Mouse (Mus musculus) kidney, embryonic 15.5 days (tissue): ENCODE data around the gene Slit3. TPM values are rescaled to one million over a fixed set of nuclear protein-coding genes. Genes with fewer than 3 reads are reported as not detected.

Source experiments
- ATAC-seq: fragments of 200-750 bp; cut with Nextera tagmentation; replicated peaks from 2 replicates; pipeline ENCODE4 v1.8.0; 2017; ENCODE audit warnings: moderate TSS enrichment; ENCODE audit not compliant: low FRiP score
- H3K27ac ChIP-seq: fragments of 300-500 bp; sonication (generic); 2 replicates; pipeline ENCODE4 v1.5.1; 2015; ENCODE audit warnings: mild to moderate bottlenecking, inconsistent platforms
- H3K27me3 ChIP-seq: fragments of 300-500 bp; sonication (generic); 2 replicates; pipeline ENCODE4 v1.6.1; 2015; ENCODE audit warnings: inconsistent platforms
- H3K36me3 ChIP-seq: fragments of 300-500 bp; sonication (generic); 2 replicates; pipeline ENCODE4 v1.6.1; 2015; ENCODE audit warnings: inconsistent platforms
- H3K4me1 ChIP-seq: fragments of 300-500 bp; sonication (generic); 2 replicates; pipeline ENCODE4 v1.6.1; 2015; ENCODE audit warnings: inconsistent platforms
- H3K4me2 ChIP-seq: fragments of 300-500 bp; sonication (generic); 2 replicates; pipeline ENCODE4 v1.6.1; 2015; ENCODE audit warnings: moderate library complexity, mild to moderate bottlenecking, inconsistent platforms
- H3K4me3 ChIP-seq: fragments of 300-500 bp; sonication (generic); replicated peaks from 2 replicates; pipeline ENCODE4 v1.5.1; 2015; ENCODE audit warnings: mild to moderate bottlenecking, inconsistent platforms
- H3K9ac ChIP-seq: fragments of 300-500 bp; sonication (generic); 2 replicates; pipeline ENCODE4 v1.6.1; 2015; ENCODE audit warnings: mild to moderate bottlenecking, inconsistent platforms
- H3K9me3 ChIP-seq: fragments of 300-500 bp; sonication (generic); replicated peaks from 2 replicates; pipeline ENCODE4 v1.6.1; 2016; ENCODE audit warnings: inconsistent platforms
- WGBS: fragments of 180-500 bp; shearing (Covaris S2); methylation state at CpG from one replicate; pipeline ENCODE4 v1.1.7; 2015; ENCODE audit warnings: mixed read lengths; 5-methylcytosine and 5-hydroxymethylcytosine counted together
- polyA plus RNA-seq: library from polyadenylated mRNA; unstranded; fragments of >200 nt; fragmentation: Nextera tagmentation; extraction: Ambion mirVana; gene quantifications from 2 replicates; pipeline ENCODE4 v1.2.1, GENCODE M21; 2015

Gene Slit3
- polyA plus RNA-seq, 1 experiment from 2014 or later: 14.9 TPM

GRCm38 (mm10) chr11:35109781-35110180 lies 11.2 kb upstream of the Slit3 start:
- Histone ChIP-seq H3K9me3 (no peaks in the 10 kb centered on the region), H3K36me3 (no peaks in the 10 kb centered on the region), H3K9ac (no peak overlapping the region), H3K27ac (no peak overlapping the region), H3K4me3 (no peak overlapping the region), H3K4me2 (no peak overlapping the region), H3K4me1 (no peaks in the 10 kb centered on the region), H3K27me3 (0 out of 2 replicates have a peak, but pooled peaks cover 2% of the 10 kb centered on the region)
- 45% methylated on average over 4 of the region's 4 CpGs for WGBS
- ATAC-seq: no peak

- Histone ChIP-seq H3K4me3 (no peak overlapping the region), H3K27me3 (0 out of 2 replicates have a peak, but pooled peaks cover 2% of the 10 kb centered on the region), H3K4me1 (no peaks in the 10 kb centered on the region), H3K27ac (no peak overlapping the region), H3K9ac (no peak overlapping the region), H3K9me3 (no peaks in the 10 kb centered on the region), H3K4me2 (no peak overlapping the region), H3K36me3 (no peaks in the 10 kb centered on the region)
- WGBS: 42% methylated on average over 2 of the region's 2 CpGs
- ATAC-seq: no peak
Observed at GRCm38 (mm10) chr11:35110784-35111183, 10.2 kb upstream of the Slit3 start.

DNA sequence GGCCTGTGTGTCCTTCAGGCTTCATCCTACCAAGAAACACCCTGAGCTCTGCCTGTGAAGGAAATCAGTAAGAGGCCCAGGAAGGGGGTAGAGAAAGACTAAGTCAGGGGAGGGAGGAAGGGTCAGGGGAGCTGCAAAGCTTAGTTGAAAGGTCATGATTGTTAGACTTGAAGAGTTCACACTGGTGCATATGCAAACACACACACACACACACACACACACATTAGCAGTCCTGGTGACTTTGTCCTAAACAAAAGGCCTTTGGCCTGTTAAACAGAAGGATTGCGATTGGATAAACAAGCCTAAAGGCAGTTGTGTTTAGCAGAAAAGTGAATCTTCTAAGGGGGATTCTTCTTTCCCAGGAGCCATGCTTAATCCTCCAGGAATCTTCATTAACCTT lies 7.7 kb upstream of the Slit3 start:
- Histone ChIP-seq H3K4me2 (no peak overlapping the region), H3K4me3 (no peak overlapping the region), H3K4me1 (no peaks in the 10 kb centered on the region), H3K9me3 (no peaks in the 10 kb centered on the region), H3K27me3 (0 out of 2 replicates have a peak, but pooled peaks cover 8% of the 10 kb centered on the region), H3K36me3 (no peaks in the 10 kb centered on the region), H3K9ac (no peak overlapping the region), H3K27ac (no peak overlapping the region)
- no peak for ATAC-seq
- 83% methylated on average over 1 of the region's 1 CpGs for WGBS

DNA sequence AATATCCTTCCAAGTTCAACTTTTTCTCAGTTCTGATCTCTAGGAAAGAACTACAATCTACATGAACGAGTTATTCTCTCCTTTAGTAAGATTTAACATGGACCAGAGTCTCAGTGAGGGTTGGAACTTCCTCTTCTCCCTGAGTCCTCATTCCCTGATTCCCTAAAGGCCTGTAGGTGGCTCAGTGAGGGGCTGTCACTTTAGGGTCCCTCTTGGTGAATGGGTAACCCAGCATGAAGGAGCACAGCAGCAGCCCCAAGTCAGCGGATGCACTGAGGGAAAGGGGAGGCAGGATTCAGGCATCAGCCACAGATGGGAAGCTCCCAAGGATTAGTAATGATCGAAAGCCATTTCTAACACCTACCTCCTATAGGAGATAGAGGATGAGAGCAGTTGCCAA lies 4.6 kb upstream of the Slit3 start:
- Histone ChIP-seq H3K4me3 (no peak overlapping the region), H3K4me2 (no peak overlapping the region), H3K9me3 (no peaks in the 10 kb centered on the region), H3K27me3 (peaks cover 27% of the 10 kb centered on the region), H3K27ac (no peak overlapping the region), H3K36me3 (no peaks in the 10 kb centered on the region), H3K4me1 (peaks cover 7% of the 10 kb centered on the region), H3K9ac (no peak overlapping the region)
- no peak for ATAC-seq
- 81% methylated on average over 3 of the region's 3 CpGs for WGBS

GRCm38 (mm10) chr11:35117871-35118270 lies 3.2 kb upstream of the Slit3 start:
- no peak overlapping the region for H3K4me3 ChIP-seq
- peaks cover 42% of the 10 kb centered on the region for H3K27me3 ChIP-seq
- H3K27ac ChIP-seq: no peak overlapping the region
- H3K9ac ChIP-seq: no peak overlapping the region
- H3K9me3 ChIP-seq: no peaks in the 10 kb centered on the region
- peaks cover 21% of the 10 kb centered on the region for H3K4me1 ChIP-seq
- H3K36me3 ChIP-seq: no peaks in the 10 kb centered on the region
- no peak overlapping the region for H3K4me2 ChIP-seq
- ATAC-seq: no peak
- 85% methylated on average over 3 of the region's 3 CpGs for WGBS

DNA sequence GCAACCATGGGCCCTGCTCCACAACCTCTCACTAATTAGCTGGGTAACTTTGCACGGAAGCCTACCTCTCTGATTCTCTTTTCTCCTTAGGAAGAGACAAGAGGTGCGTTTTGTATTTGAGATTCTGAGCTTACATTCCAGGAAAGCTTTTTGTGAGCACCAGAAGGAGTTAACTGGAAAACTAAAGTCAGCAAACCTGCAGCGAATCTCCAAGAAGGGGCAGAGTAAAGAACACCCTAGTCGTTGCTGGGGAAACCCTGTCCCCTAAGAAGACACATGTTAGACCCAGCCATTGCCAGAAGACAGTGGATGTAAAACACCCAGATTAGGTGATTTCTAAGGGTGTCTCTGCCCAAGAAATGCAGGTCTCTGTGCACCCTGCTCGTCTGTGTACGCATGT lies 2.3 kb upstream of the Slit3 start:
- no peak overlapping the region for H3K4me3 ChIP-seq
- WGBS: 69% methylated on average over 6 of the region's 6 CpGs
- peaks cover 50% of the 10 kb centered on the region for H3K27me3 ChIP-seq
- no peak overlapping the region for H3K27ac ChIP-seq
- peaks cover 30% of the 10 kb centered on the region for H3K4me1 ChIP-seq
- ATAC-seq: no peak
- no peak overlapping the region for H3K9ac ChIP-seq
- no peak overlapping the region for H3K4me2 ChIP-seq
- H3K36me3 ChIP-seq: no peaks in the 10 kb centered on the region
- H3K9me3 ChIP-seq: no peaks in the 10 kb centered on the region

DNA sequence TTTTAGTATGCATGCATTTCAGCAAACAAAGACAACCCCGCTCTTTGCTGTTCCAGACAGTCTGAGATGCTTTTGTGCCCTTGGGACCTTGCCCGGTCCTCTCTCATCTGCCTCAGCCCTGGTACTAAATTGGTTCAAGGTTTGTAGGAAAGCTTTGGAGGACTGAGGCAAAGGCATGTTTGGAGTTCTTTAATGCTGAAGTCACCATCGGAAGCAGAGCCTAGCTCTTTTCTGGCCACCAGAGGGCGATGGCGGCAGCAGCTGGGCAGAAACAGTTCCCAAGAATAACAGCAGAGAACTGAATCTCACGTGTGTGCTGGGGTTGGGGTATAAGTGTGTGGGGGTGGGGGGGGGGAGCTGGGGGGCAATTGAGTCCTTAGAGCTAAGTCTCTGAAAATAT lies 1.7 kb upstream of the Slit3 start:
- Histone ChIP-seq H3K4me2 (no peak overlapping the region), H3K4me1 (peaks cover 36% of the 10 kb centered on the region), H3K36me3 (no peaks in the 10 kb centered on the region), H3K27me3 (peaks cover 56% of the 10 kb centered on the region), H3K9me3 (no peaks in the 10 kb centered on the region), H3K27ac (no peak overlapping the region), H3K9ac (no peak overlapping the region), H3K4me3 (no peak overlapping the region)
- 18% methylated on average over 6 of the region's 6 CpGs for WGBS
- ATAC-seq: no peak

DNA sequence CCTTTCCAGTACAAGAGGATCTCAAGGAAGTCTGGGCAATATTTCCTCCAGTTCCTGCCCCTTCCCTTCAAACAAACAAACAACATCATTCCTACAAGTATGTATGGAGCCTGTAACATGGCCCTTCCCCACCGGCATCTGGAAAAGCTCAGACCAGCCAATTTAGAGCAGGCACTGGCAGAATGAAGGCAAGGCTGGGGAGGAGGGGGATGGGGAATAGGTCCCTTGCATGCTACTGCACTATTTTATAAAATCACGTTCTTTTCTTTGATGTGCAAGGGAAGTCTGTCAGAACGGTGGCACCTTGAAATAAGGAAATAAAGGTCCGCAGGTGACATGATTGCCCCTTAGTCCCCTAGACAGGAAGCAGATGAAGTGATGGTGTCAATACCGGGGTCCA lies 948 bp upstream of the Slit3 start:
- no peaks in the 10 kb centered on the region for H3K36me3 ChIP-seq
- no peak overlapping the region for H3K27ac ChIP-seq
- peaks cover 56% of the 10 kb centered on the region for H3K27me3 ChIP-seq
- ATAC-seq: no peak
- H3K9me3 ChIP-seq: no peaks in the 10 kb centered on the region
- H3K4me2 ChIP-seq: no peak overlapping the region
- H3K9ac ChIP-seq: no peak overlapping the region
- whole genome bisulfite sequencing: 36% methylated on average over 5 of the region's 5 CpGs
- no peak overlapping the region for H3K4me3 ChIP-seq
- peaks cover 43% of the 10 kb centered on the region for H3K4me1 ChIP-seq

DNA sequence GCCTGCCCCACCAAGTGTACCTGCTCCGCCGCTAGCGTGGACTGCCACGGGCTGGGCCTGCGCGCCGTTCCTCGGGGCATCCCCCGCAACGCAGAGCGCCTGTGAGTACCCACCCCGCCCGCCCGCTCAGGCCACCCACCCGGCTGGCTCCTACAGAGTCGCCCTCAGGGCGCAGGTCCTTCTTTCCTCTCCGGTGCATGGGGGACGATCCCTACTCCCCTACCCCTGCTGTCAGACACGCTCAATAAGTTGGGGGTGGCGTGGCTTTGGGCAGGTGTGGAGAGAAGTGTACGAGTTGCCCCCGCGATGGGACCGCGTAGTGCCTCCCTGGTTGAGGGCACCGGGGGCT lies 561 bp downstream of the Slit3 start:
- peak overlapping the region; percentile 96 for H3K4me2 ChIP-seq
- H3K36me3 ChIP-seq: no peaks in the 10 kb centered on the region
- H3K4me3 ChIP-seq: peak overlapping the region; percentile 59
- no peaks in the 10 kb centered on the region for H3K9me3 ChIP-seq
- H3K27me3 ChIP-seq: peaks cover 56% of the 10 kb centered on the region
- peak overlapping the region; percentile 54 for H3K9ac ChIP-seq
- WGBS: 0% methylated on average over 27 of the region's 27 CpGs
- ATAC-seq: no peak
- peaks cover 49% of the 10 kb centered on the region for H3K4me1 ChIP-seq
- H3K27ac ChIP-seq: peak overlapping the region; percentile 18; the same call in 1 of the 2 replicates

GRCm38 (mm10) chr11:35122091-35122811 lies 1.2 kb downstream of the Slit3 start:
- Histone ChIP-seq H3K4me1 (peaks cover 49% of the 10 kb centered on the region), H3K4me2 (peak overlapping the region; percentile 96), H3K4me3 (peak overlapping the region; percentile 59), H3K36me3 (no peaks in the 10 kb centered on the region), H3K9ac (peak overlapping the region; percentile 54), H3K27ac (no peak overlapping the region), H3K9me3 (no peaks in the 10 kb centered on the region), H3K27me3 (peaks cover 58% of the 10 kb centered on the region)
- no peak for ATAC-seq
- 2% methylated on average over 23 of the region's 23 CpGs for WGBS

GRCm38 (mm10) chr11:35124489-35125107 lies 3.6 kb downstream of the Slit3 start:
- 20% methylated on average over 17 of the region's 17 CpGs for WGBS
- H3K27ac ChIP-seq: peak overlapping the region; percentile 73
- peaks cover 49% of the 10 kb centered on the region for H3K4me1 ChIP-seq
- H3K9me3 ChIP-seq: no peaks in the 10 kb centered on the region
- no peak for ATAC-seq
- H3K36me3 ChIP-seq: no peaks in the 10 kb centered on the region
- H3K27me3 ChIP-seq: peaks cover 48% of the 10 kb centered on the region
- 0 out of 2 replicates have a peak overlapping the region, but pooled peaks have one; percentile 3 for H3K4me3 ChIP-seq
- peak overlapping the region; percentile 96 for H3K4me2 ChIP-seq
- H3K9ac ChIP-seq: no peak overlapping the region

DNA sequence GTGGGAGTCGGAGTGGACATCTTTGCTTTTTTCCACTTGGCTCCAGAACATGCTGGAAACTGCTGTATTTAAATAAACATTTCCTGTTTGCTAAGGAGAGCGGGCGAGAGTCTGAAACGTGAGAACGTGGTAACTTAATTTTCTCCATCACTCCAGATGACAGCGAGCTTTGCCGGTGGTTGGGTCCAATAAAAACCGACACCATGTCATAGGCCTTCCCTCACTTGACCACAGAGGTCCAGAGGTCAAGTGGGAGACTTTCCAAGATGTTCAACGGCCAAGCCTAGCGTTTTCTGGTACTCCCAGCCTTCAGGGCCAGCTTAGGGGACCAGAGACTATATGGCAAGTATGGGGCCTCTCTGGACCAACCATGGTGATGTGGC lies 4.1 kb downstream of the Slit3 start:
- 11% methylated on average over 10 of the region's 10 CpGs for WGBS

More for the DNA sequence above, 4.1 kb downstream of the Slit3 start:
- peak overlapping the region; percentile 96 for H3K4me2 ChIP-seq
- no peaks in the 10 kb centered on the region for H3K36me3 ChIP-seq
- peaks cover 47% of the 10 kb centered on the region for H3K4me1 ChIP-seq
- peaks cover 45% of the 10 kb centered on the region for H3K27me3 ChIP-seq
- H3K9ac ChIP-seq: no peak overlapping the region
- ATAC-seq: no peak
- H3K27ac ChIP-seq: peak overlapping the region; percentile 73
- H3K4me3 ChIP-seq: no peak overlapping the region
- no peaks in the 10 kb centered on the region for H3K9me3 ChIP-seq
